Comparison of ENCODE assay signal across 10 mouse cellular contexts in genomic region chr10:70109974-70110373, GRCm38 (mm10). TPM values are rescaled to one million over a fixed set of nuclear protein-coding genes. Genes with fewer than 3 reads are reported as not detected.
DNase-seq lines count a peak whose midpoint lies in the region; ATAC-seq and TF ChIP-seq lines count a peak whose summit lies in the region.
"Had no signal": no experiment of that assay in that cellular context is flagged by ENCODE, and none has a peak within 500 bp of the region (broad histone marks: within the 10 kb centered on the region; RNA-seq: fewer than 3 reads in every experiment).

No protein-coding gene starts in this region.

- no peak overlapping the region for H3K4me3 ChIP-seq in kidney, postnatal 0 days (replicated peaks; ENCODE audit: low read depth, low read length)
- H3K4me3 ChIP-seq in kidney, adult 2 months (ENCODE audit: insufficient read depth, low read depth, low read length), result no peak overlapping the region
- no peak overlapping the region for H3K4me3 ChIP-seq in embryonic facial prominence, embryonic 14.5 days (ENCODE audit: low read depth, low read length)
- H3K4me3 ChIP-seq in liver, embryonic 16.5 days (ENCODE audit: low read depth, low read length), result no peak overlapping the region
- no peak overlapping the region for H3K4me3 ChIP-seq in midbrain, embryonic 10.5 days

- peak; percentile 81 for ATAC-seq in kidney, postnatal 0 days (replicated peaks; ENCODE audit: low FRiP score, low read depth)
- ATAC-seq in embryonic facial prominence, embryonic 14.5 days (ENCODE audit: low read depth), result peak; percentile 70; the same call in 1 of the 2 replicates
- peak; percentile 94 for ATAC-seq in liver, embryonic 16.5 days (ENCODE audit: low read depth)

- TF ChIP-seq CTCF in kidney, postnatal 0 days (IDR thresholded peaks at IDR 0.05; ENCODE audit: low read depth), result no peak
- TF ChIP-seq CTCF in kidney, adult 2 months (conservative IDR thresholded peaks at IDR 0.05; ENCODE audit: insufficient read depth, insufficient read length, low read depth, low read length), result no peak

- H3K27me3 ChIP-seq in kidney, postnatal 0 days (ENCODE audit: insufficient read depth, low read length), result no peaks in the 10 kb centered on the region
- H3K27me3 ChIP-seq in kidney, adult 2 months (replicated peaks; ENCODE audit: control insufficient read depth, insufficient read depth, low read length), result no peaks in the 10 kb centered on the region
- no peaks in the 10 kb centered on the region for H3K27me3 ChIP-seq in embryonic facial prominence, embryonic 14.5 days (replicated peaks; ENCODE audit: control insufficient read depth, insufficient read depth, low read length)
- no peaks in the 10 kb centered on the region for H3K27me3 ChIP-seq in liver, embryonic 16.5 days (ENCODE audit: control insufficient read depth, insufficient read depth, low read depth, low read length)
- H3K27me3 ChIP-seq in midbrain, embryonic 10.5 days (ENCODE audit: low read depth, poor library complexity, severe bottlenecking), result no peaks in the 10 kb centered on the region

- H3K27ac ChIP-seq in kidney, postnatal 0 days, result 0 out of 2 replicates have a peak overlapping the region, but pooled peaks have one; percentile 13
- H3K27ac ChIP-seq in kidney, adult 2 months (ENCODE audit: insufficient read depth, low read depth, low read length), result no peak overlapping the region
- H3K27ac ChIP-seq in embryonic facial prominence, embryonic 14.5 days (replicated peaks; ENCODE audit: low read depth, low read length), result no peak overlapping the region
- no peak overlapping the region; the same call in 1 of the 2 replicates for H3K27ac ChIP-seq in liver, embryonic 16.5 days (ENCODE audit: low read length)
- no peak overlapping the region for H3K27ac ChIP-seq in midbrain, embryonic 10.5 days (replicated peaks)

- no peaks in the 10 kb centered on the region for H3K36me3 ChIP-seq in kidney, postnatal 0 days (ENCODE audit: insufficient read depth, low read length)
- H3K36me3 ChIP-seq in kidney, adult 2 months (ENCODE audit: control insufficient read depth, insufficient read depth, low read length), result no peaks in the 10 kb centered on the region
- peaks cover 9% of the 10 kb centered on the region; the same call in 1 of the 2 replicates for H3K36me3 ChIP-seq in embryonic facial prominence, embryonic 14.5 days (ENCODE audit: control insufficient read depth, insufficient read depth, low read length)
- no peaks in the 10 kb centered on the region for H3K36me3 ChIP-seq in liver, embryonic 16.5 days (ENCODE audit: control insufficient read depth, insufficient read depth)
- H3K36me3 ChIP-seq in midbrain, embryonic 10.5 days, result peaks cover 67% of the 10 kb centered on the region

- no peak overlapping the region for H3K4me2 ChIP-seq in kidney, postnatal 0 days (ENCODE audit: low read length)
- no peak overlapping the region for H3K4me2 ChIP-seq in embryonic facial prominence, embryonic 14.5 days (ENCODE audit: low read depth, low read length)
- peak overlapping the region; percentile 30; the same call in 1 of the 2 replicates for H3K4me2 ChIP-seq in liver, embryonic 16.5 days (ENCODE audit: low read depth, low read length)

- 46% methylated on average over 5 of the region's 5 CpGs for WGBS in kidney, postnatal 0 days
- WGBS in kidney, adult 2 months, result 43% methylated on average over 5 of the region's 5 CpGs
- 59% methylated on average over 5 of the region's 5 CpGs for WGBS in embryonic facial prominence, embryonic 14.5 days
- WGBS in liver, embryonic 16.5 days (ENCODE audit: insufficient replicate concordance), result 22% methylated on average over 5 of the region's 5 CpGs
- WGBS in midbrain, embryonic 10.5 days, result 85% methylated on average over 5 of the region's 5 CpGs

- peak; percentile 42 for DNase-seq in adrenal gland, postnatal 10 days
- no peak for DNase-seq in adrenal gland, adult 8-10 months
- no peak for DNase-seq in kidney, postnatal 0 days (ENCODE audit: low spot score)
- no peak for DNase-seq in kidney, adult 2 months
- no peak for DNase-seq in embryonic facial prominence, embryonic 14.5 days (ENCODE audit: low spot score)
- no peak for DNase-seq in natural killer cell, adult 2 months (ENCODE audit: low spot score in 2 of 2)
- no peak for DNase-seq in midbrain, embryonic 10.5 days (ENCODE audit: low spot score)
- DNase-seq: cerebellum, postnatal 10 days; spleen, adult 18-20 months had no signal

- no peaks in the 10 kb centered on the region for H3K9me3 ChIP-seq in kidney, postnatal 0 days (replicated peaks; ENCODE audit: low read length)
- no peaks in the 10 kb centered on the region for H3K9me3 ChIP-seq in embryonic facial prominence, embryonic 14.5 days (ENCODE audit: control insufficient read depth, low read length)
- H3K9me3 ChIP-seq in liver, embryonic 16.5 days (replicated peaks; ENCODE audit: control insufficient read depth, low read length), result no peaks in the 10 kb centered on the region
- peaks cover 9% of the 10 kb centered on the region; the same call in 1 of the 2 replicates for H3K9me3 ChIP-seq in midbrain, embryonic 10.5 days (replicated peaks)

- TF ChIP-seq POLR2A in kidney, adult 2 months (IDR thresholded peaks at IDR 0.05; ENCODE audit: low read depth, low read length), result no peak

- 0 out of 2 replicates have a peak, but pooled peaks cover 10% of the 10 kb centered on the region for H3K4me1 ChIP-seq in kidney, postnatal 0 days (replicated peaks; ENCODE audit: insufficient read depth, low read length)
- peaks cover 2% of the 10 kb centered on the region; the same call in 1 of the 2 replicates for H3K4me1 ChIP-seq in kidney, adult 2 months (ENCODE audit: control insufficient read depth, insufficient read depth, low read length)
- peaks cover 18% of the 10 kb centered on the region for H3K4me1 ChIP-seq in embryonic facial prominence, embryonic 14.5 days (ENCODE audit: control insufficient read depth, insufficient read depth, low read length)
- peaks cover 23% of the 10 kb centered on the region for H3K4me1 ChIP-seq in liver, embryonic 16.5 days (ENCODE audit: control insufficient read depth, low read depth, low read length)
- H3K4me1 ChIP-seq in midbrain, embryonic 10.5 days, result peaks cover 5% of the 10 kb centered on the region

- no peak overlapping the region for H3K9ac ChIP-seq in kidney, postnatal 0 days (ENCODE audit: low read depth, low read length)
- H3K9ac ChIP-seq in embryonic facial prominence, embryonic 14.5 days (ENCODE audit: low read depth, low read length), result no peak overlapping the region
- H3K9ac ChIP-seq in liver, embryonic 16.5 days (ENCODE audit: low read depth, low read length), result no peak overlapping the region

RNA-seq across cellular contexts. Expression of gene Ccdc6, which starts 13.1 kb away (rescaled TPM):
- total RNA-seq in adrenal gland, postnatal 10 days (2021), result 10 to 100 TPM; 46.9 to 56.7 TPM
- 10 to 100 TPM; 49.7 to 63.4 (median 59.8) TPM for total RNA-seq in adrenal gland, adult 8-10 months (2022)
- 16.6 and 18.5 TPM in 2 replicates for polyA plus RNA-seq in kidney, postnatal 0 days (2015; fragmentation: Nextera tagmentation; extraction: Ambion mirVana)
- 33.9 and 37.0 TPM in 2 replicates for polyA plus RNA-seq in kidney, adult 2 months (2012; rRNA removed)
- polyA plus RNA-seq in embryonic facial prominence, embryonic 14.5 days (2014; fragmentation: Nextera tagmentation; extraction: Ambion mirVana), result 19.7 and 20.4 TPM in 2 replicates
- 5.8 and 6.0 TPM in 2 replicates for polyA plus RNA-seq in liver, embryonic 16.5 days (2015; fragmentation: Nextera tagmentation; extraction: Ambion mirVana)
- 19.8 and 21.3 TPM in 2 replicates for polyA plus RNA-seq in midbrain, embryonic 10.5 days (2016; fragmentation: Nextera tagmentation; extraction: Ambion mirVana)
